Mouse (Mus musculus): Measurements from ENCODE around the gene Ctsd.

Gene Ctsd

GRCm38 (mm10) chr7:142374413-142375015 is 13.3 kb downstream of the Ctsd start:
- peak; percentile 56 for DNase-seq (ENCODE audit: inconsistent ontology term)

DNA sequence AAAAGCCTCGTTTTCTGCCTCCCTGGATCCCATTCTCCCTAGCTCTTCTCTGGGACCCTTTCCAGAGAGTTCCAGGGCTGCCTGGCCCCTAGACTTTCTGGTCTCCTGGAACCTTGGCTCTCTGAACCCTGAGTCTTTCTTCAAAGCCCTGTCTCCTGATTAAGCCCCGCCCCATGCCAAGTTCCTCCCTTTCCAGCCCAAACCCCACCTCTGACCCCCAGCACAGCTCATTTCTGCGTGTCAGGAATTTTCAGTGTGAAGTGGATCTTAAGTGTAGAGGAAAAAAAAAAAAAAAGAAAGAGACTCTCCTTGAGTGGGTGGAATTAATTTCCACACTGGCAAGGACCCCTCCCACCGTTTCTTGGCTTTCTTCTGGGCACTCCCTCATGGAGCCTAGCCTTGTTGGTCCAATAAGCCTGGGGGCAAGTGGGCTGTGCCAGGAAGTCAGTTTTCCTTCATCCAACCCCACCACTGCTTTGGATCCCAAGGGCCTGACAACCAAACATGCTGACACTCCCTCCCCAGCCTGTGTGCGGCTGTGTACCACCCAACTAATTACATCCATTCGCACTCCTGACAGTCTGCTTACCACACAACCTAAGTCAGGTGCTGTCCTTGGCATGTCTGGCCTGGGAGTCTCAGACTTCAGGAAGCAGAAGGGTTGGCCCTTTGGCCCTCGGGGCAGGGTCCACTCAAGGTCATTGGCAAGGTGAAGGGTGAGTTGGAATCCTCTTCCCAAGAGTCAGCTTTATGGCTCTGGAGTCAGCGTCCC is 14.0 kb downstream of the Ctsd start, which contains the start of gene Ifitm10:
Gene Ifitm10, minus strand, starts transcription at position 113 of the 772 bp plus-strand sequence.
- peak; percentile 81 for DNase-seq (ENCODE audit: inconsistent ontology term)

DNA sequence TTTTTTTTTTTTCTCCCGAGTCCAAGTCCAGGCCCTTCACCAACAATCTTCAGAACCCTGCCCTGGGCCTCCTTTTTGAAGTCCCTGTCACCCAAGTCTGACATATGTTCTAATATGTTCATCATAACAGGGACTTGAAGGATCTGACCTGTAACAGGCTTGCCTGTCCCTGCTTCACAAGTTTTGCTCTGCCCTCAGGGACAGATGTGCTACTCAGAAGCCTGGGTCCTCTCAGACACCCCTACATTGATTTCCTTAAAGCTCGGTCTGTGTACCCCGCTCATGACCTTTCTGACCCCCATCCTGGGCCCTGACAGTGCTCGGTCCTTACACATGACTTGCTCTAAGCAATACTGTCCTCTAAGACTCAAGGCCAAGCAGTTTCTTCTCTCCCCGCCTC is 14.8 kb downstream of the Ctsd start:
- no peak for DNase-seq (ENCODE audit: inconsistent ontology term)

GRCm38 (mm10) chr7:142371768-142372661 is 15.8 kb downstream of the Ctsd start:
- peak; percentile 83 for DNase-seq (ENCODE audit: inconsistent ontology term)

- DNase-seq (ENCODE audit: inconsistent ontology term), result peak; percentile 71
These were observed 16.5 kb downstream of the Ctsd start for GRCm38 (mm10) chr7:142371398-142371767.

GRCm38 (mm10) chr7:142370937-142371336 is 16.9 kb downstream of the Ctsd start:
- no peak for DNase-seq (ENCODE audit: inconsistent ontology term)

- DNase-seq (ENCODE audit: inconsistent ontology term), result no peak
These were observed 18.0 kb downstream of the Ctsd start for GRCm38 (mm10) chr7:142369820-142370219.

GRCm38 (mm10) chr7:142368856-142369255 is 19.0 kb downstream of the Ctsd start:
- DNase-seq (ENCODE audit: inconsistent ontology term), result no peak

DNA sequence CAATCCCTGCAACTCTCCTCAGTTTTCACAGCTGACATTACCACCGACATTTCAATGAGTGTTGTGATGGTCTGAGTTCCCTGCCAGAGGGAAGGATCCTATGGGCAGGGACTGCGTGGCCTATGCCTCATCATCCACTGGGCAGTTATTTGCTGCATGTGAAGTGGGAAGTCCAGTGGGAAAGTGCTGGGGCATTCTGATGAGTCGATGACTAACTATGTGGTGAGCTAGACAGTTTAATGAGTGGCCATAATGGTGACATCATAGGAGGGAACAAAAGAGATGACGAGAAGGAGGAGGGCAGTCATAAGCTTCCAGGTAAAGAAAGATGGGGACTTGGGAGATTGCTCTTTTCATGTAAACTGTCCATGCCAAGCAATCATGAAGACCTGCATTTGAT is 24.7 kb downstream of the Ctsd start:
- peak; percentile 93 for DNase-seq (ENCODE audit: inconsistent ontology term)

- no peak for DNase-seq (ENCODE audit: inconsistent ontology term)
These were observed 27.1 kb downstream of the Ctsd start for GRCm38 (mm10) chr7:142360743-142361142.

DNA sequence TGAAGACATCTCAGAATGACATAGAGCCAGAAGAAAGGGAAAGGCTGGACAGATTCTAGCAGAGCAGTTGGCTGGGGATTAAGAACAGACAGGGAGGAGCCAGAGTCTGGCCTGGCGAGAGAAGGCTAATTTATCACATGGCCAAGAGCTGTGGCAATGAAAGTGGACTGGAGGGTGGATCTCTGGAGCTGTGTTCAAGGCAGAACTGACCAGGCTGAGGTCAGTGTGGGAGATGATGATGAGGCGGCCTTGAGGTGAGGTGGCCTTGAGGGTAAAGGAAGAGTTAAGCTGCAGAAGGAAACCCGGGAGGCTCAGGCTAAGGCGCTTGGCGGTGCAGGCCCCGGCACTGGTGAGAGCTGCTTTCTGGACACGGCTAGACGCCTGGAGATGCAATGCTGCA is 28.7 kb downstream of the Ctsd start:
- no peak for DNase-seq (ENCODE audit: inconsistent ontology term)

DNA sequence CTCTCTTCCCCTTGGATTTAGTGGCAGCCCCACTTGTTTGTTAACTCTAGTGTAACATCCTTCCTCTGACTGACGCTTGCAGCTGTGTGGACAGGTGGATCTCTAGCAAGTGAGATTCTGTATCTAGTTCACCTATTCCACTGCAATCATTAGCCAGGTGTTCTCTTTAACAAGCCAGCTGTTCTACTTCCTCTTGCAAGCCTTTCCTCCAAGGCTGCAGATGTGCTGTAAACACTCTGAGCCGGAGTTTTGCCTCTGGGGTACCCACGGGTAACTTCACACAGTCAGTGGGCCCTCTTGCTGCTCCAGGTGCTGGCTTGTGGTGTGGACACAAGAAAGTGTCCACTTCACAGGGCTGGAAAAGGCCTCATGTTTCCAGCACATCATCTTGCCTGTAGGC is 30.3 kb downstream of the Ctsd start:
- DNase-seq (ENCODE audit: inconsistent ontology term), result no peak

GRCm38 (mm10) chr7:142354661-142355233 is 33.1 kb downstream of the Ctsd start:
- DNase-seq (ENCODE audit: inconsistent ontology term), result no peak

GRCm38 (mm10) chr7:142353854-142354253 is 34.0 kb downstream of the Ctsd start:
- no peak for DNase-seq (ENCODE audit: inconsistent ontology term)

- DNase-seq (ENCODE audit: inconsistent ontology term), result no peak
These were observed 36.3 kb downstream of the Ctsd start for GRCm38 (mm10) chr7:142351569-142351968.

DNA sequence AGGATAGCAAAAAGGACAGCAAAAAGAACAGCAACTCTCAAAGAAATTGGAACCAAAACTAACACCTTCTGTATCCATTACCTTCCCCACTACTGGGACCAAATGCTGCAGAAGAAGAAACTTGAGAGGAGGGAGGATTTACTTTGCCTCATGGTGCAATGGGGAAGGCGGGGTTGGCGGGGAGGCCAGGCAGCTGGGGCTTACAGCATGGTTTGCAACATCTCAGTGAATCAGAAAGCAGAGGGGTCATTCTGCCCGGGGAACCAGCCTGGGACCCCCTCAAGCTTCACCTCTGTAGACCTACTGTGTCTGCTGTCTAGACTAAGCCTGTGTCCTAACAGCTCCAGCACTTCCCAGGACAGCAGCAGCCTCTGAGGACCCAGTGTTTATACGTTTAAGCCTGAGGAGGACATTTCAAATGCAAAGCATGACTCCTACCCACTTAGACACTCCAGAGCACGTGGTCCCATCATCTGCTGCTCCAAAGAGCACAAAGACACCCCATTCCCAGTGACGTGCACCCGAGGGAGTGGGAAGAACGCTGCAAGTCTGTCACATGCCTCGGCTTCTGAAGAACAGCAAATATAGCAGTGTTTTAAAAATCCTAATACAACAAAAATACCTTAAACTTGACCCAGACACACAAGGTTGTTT is 38.4 kb downstream of the Ctsd start:
- DNase-seq (ENCODE audit: inconsistent ontology term), result peak; percentile 29

- no peak for DNase-seq (ENCODE audit: inconsistent ontology term)
These were observed 40.3 kb downstream of the Ctsd start for GRCm38 (mm10) chr7:142347542-142347941.

- no peak for DNase-seq (ENCODE audit: inconsistent ontology term)
These were observed 45.6 kb downstream of the Ctsd start for GRCm38 (mm10) chr7:142342247-142342640.

- DNase-seq (ENCODE audit: inconsistent ontology term), result no peak
These were observed 46.1 kb downstream of the Ctsd start for GRCm38 (mm10) chr7:142341564-142342246.

GRCm38 (mm10) chr7:142340269-142340970 is 47.4 kb downstream of the Ctsd start:
- no peak for DNase-seq (ENCODE audit: inconsistent ontology term)
